Mouse (Mus musculus) bone marrow, adult 2 months (tissue): ENCODE results near the gene Gm3173.
"Not testable (repeated sequence)": the region's sequence is repeated elsewhere in the genome, so short reads cannot be mapped to it uniquely, and the experiment has no call there.

Experiments
- CTCF ChIP-seq: fragments of 200-500 bp; IDR thresholded peaks from 2 replicates; pipeline ENCODE4 v1.5.1; 2011; ENCODE audit warnings: low read length, control low read depth; ENCODE audit not compliant: control insufficient read depth, insufficient read depth
- POLR2A ChIP-seq: fragments of 200-500 bp; IDR thresholded peaks from 2 replicates; pipeline ENCODE4 v1.6.1; 2011; ENCODE audit warnings: low read depth, mild to moderate bottlenecking, control low read depth, low read length, borderline replicate concordance; ENCODE audit not compliant: control insufficient read depth

DNA sequence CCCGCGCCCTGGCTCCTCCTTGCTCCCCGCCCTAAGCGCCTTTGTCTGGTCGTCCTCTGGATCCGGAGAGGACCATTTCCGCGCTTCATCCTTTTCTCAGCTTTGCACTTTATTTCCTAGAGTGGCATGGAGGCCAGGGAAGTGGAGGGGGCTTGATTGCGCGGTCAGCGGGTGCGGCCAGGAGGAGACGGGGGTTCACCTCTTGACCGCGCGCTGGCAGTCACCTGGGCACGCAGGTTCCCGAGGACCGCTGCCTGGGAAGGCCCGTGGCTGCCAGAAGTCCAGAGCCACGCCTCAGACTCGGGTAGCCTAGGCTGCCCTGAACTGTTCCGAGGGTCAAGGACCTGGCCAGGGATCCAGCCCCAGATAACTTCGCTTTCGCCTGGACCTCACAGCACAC, 68.6 kb downstream of the Gm3173 start:
- TF ChIP-seq POLR2A, CTCF: not testable (repeated sequence)
